9 mouse cellular contexts compared by ENCODE assay signal in the genomic region with DNA sequence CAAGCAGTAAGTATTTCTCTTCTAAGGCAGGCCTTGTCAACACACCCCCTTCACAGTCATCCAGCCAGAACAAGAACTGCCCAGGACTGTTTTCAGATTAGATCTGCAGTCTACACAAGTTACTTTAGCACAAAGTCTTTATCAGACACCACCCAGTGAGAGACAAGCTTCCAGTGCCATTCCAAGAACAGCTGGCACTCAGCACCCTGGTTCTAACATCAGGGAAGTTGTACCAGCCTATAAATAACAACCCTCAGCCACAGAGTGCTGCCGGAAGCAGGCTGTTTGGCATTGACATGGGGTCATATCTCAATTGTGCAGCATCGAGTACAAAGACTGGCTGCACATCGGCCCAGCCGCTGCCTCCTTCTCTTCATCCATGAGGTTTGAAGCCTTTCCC. TPM values are rescaled to one million over a fixed set of nuclear protein-coding genes. Genes with fewer than 3 reads are reported as not detected.
A peak's percentile ranks its signal among the peaks of the same experiment; 100 is the strongest.
DNase-seq lines count a peak whose midpoint lies in the region; ATAC-seq lines count a peak whose summit lies in the region.
"Had no signal": no experiment of that assay in that cellular context is flagged by ENCODE, and none has a peak within 500 bp of the region (broad histone marks: within the 10 kb centered on the region; RNA-seq: fewer than 3 reads in every experiment).

No protein-coding gene starts in this region.

- no peak for DNase-seq in kidney, adult 8-10 months
- DNase-seq in right cerebral cortex, postnatal 25 days = no peak
- DNase-seq in gastrocnemius, adult 8-10 months (ENCODE audit: low spot score in 2 of 2) = no peak
- DNase-seq in layer of hippocampus, adult 11-12 months (ENCODE audit: low spot score) = no peak

- peaks cover 31% of the 10 kb centered on the region for H3K4me1 ChIP-seq in kidney, embryonic 15.5 days
- H3K4me1 ChIP-seq in forebrain, embryonic 15.5 days = peaks cover 28% of the 10 kb centered on the region
- peaks cover 14% of the 10 kb centered on the region; the same call in 1 of the 2 replicates for H3K4me1 ChIP-seq in intestine, embryonic 16.5 days (ENCODE audit: control insufficient read depth, insufficient read depth, low read length)

- H3K4me2 ChIP-seq in kidney, embryonic 15.5 days = peak overlapping the region; percentile 33
- H3K4me2 ChIP-seq in forebrain, embryonic 15.5 days (replicated peaks) = no peak overlapping the region
- peak overlapping the region; percentile 18; the same call in 1 of the 2 replicates for H3K4me2 ChIP-seq in intestine, embryonic 16.5 days (ENCODE audit: low read depth, low read length)

- 0 out of 2 replicates have a peak overlapping the region, but pooled peaks have one; percentile 28 for H3K27ac ChIP-seq in kidney, embryonic 15.5 days
- H3K27ac ChIP-seq in forebrain, embryonic 15.5 days (replicated peaks) = 0 out of 2 replicates have a peak overlapping the region, but pooled peaks have one; percentile 2
- H3K27ac ChIP-seq in intestine, embryonic 16.5 days (ENCODE audit: low read length) = peak overlapping the region; percentile 36; the same call in 1 of the 2 replicates
- H3K27ac ChIP-seq: macrophage had no signal

- H3K27me3 ChIP-seq in kidney, embryonic 15.5 days = no peaks in the 10 kb centered on the region
- H3K27me3 ChIP-seq in forebrain, embryonic 15.5 days = no peaks in the 10 kb centered on the region
- no peaks in the 10 kb centered on the region for H3K27me3 ChIP-seq in intestine, embryonic 16.5 days (replicated peaks; ENCODE audit: control insufficient read depth, insufficient read depth, low read length)

- no peak for ATAC-seq in kidney, embryonic 15.5 days (replicated peaks; ENCODE audit: low FRiP score)
- ATAC-seq in forebrain, embryonic 15.5 days (replicated peaks) = no peak
- no peak for ATAC-seq in intestine, embryonic 16.5 days
- ATAC-seq in megakaryocyte-erythroid progenitor cell, adult 5-6 weeks (replicated peaks; ENCODE audit: low FRiP score, low TSS enrichment, poor library complexity, severe bottlenecking) = peak; percentile 95

- H3K4me3 ChIP-seq in kidney, embryonic 15.5 days (replicated peaks) = no peak overlapping the region
- H3K4me3 ChIP-seq in forebrain, embryonic 15.5 days = no peak overlapping the region
- H3K4me3 ChIP-seq in intestine, embryonic 16.5 days (ENCODE audit: low read length) = no peak overlapping the region

- H3K9ac ChIP-seq in kidney, embryonic 15.5 days = no peak overlapping the region
- H3K9ac ChIP-seq in forebrain, embryonic 15.5 days (replicated peaks) = no peak overlapping the region
- no peak overlapping the region for H3K9ac ChIP-seq in intestine, embryonic 16.5 days (ENCODE audit: low read depth, low read length)

- 19% methylated on average over 4 of the region's 4 CpGs for WGBS in kidney, embryonic 15.5 days
- WGBS in forebrain, embryonic 15.5 days = 32% methylated on average over 4 of the region's 4 CpGs
- WGBS in intestine, embryonic 16.5 days = 31% methylated on average over 4 of the region's 4 CpGs

- no peaks in the 10 kb centered on the region for H3K36me3 ChIP-seq in kidney, embryonic 15.5 days
- H3K36me3 ChIP-seq in forebrain, embryonic 15.5 days = no peaks in the 10 kb centered on the region
- H3K36me3 ChIP-seq in intestine, embryonic 16.5 days (ENCODE audit: control insufficient read depth, insufficient read depth, low read length) = no peaks in the 10 kb centered on the region

- no peaks in the 10 kb centered on the region for H3K9me3 ChIP-seq in kidney, embryonic 15.5 days (replicated peaks)
- H3K9me3 ChIP-seq in forebrain, embryonic 15.5 days = no peaks in the 10 kb centered on the region
- no peaks in the 10 kb centered on the region for H3K9me3 ChIP-seq in intestine, embryonic 16.5 days (ENCODE audit: control insufficient read depth, low read length)

RNA-seq across cellular contexts. Expression of gene Ripor2, which starts 21.0 kb away (rescaled TPM):
- polyA plus RNA-seq in kidney, embryonic 15.5 days (2015; fragmentation: Nextera tagmentation; extraction: Ambion mirVana) = 2.7 and 2.8 TPM in 2 replicates
- 24.5 and 26.8 TPM in 2 replicates for polyA plus RNA-seq in forebrain, embryonic 15.5 days (2015; fragmentation: Nextera tagmentation; extraction: Ambion mirVana)
- polyA plus RNA-seq in intestine, embryonic 16.5 days (2015; fragmentation: Nextera tagmentation; extraction: Ambion mirVana) = 1.5 and 1.7 TPM in 2 replicates
- 34.1 and 50.0 TPM in 2 replicates for total RNA-seq in megakaryocyte-erythroid progenitor cell, adult 5-6 weeks (2014; fragmentation: Nextera tagmentation)
- 24.7 and 32.6 TPM in 2 replicates for total RNA-seq in megakaryocyte-erythroid progenitor cell, adult 5-6 weeks (2017)
- 1 to 10 TPM; 3.1 to 9.0 (median 4.5) TPM for total RNA-seq in gastrocnemius, adult 8-10 months (2022)
